Mouse (Mus musculus) gastrocnemius, postnatal 10 days (tissue): ENCODE measurements around the gene Fbxo21. TPM values are rescaled to one million over a fixed set of nuclear protein-coding genes. Genes with fewer than 3 reads are reported as not detected.

ENCODE experiments used
- DNase-seq: peaks from one replicate; pipeline ENCODE4 v3.0.0; 2021; ENCODE audit warnings: mixed read lengths
- total RNA-seq, 2 experiments: library from RNA; stranded (reverse); gene quantifications; 2 replicates each; pipeline ENCODE4 v1.2.3; 2021

Fbxo21 gene
- total RNA-seq, 2 experiments from 2014 or later: 17.3 to 21.9 TPM

DNA sequence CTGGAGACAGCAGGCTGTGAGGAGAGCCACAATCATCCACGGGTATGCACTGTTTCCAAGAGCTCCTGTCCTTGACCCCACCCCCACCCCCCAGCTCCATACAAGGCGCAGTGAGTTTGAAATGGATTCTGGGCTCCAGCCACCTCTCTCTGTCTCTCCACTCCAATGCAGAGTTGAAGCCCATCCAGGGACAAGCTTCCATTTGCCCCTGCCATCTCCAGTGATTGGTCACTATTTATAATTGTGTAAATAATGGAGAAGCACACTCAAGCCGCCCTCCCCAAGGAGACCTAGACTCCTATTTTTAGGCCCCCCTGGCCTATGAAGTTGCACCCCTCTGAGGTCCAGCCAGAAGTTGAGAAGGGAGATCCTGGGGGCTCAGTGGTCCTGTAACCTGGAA, 46.5 kb downstream of the Fbxo21 start:
- no peak for DNase-seq

DNA sequence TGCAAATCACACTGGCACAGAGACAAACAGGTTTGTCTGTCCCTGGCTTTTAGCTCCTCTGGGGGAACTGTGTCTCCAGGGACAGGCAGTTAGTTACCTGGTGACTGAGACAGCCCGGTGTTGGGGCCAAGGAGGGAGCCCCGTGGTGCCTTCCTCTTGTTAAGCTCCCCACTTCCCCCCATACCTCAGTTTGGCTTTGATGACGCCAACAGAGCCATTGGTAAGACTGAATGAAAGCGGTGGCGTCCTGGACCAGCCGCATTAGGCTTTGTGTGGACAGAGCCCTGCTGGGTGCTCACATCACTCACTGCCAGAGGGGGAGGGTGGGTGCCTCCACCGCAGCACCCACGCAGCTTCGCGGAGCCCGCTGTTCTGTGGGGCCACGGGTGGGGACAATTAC, 49.4 kb downstream of the Fbxo21 start:
- DNase-seq: no peak

DNA sequence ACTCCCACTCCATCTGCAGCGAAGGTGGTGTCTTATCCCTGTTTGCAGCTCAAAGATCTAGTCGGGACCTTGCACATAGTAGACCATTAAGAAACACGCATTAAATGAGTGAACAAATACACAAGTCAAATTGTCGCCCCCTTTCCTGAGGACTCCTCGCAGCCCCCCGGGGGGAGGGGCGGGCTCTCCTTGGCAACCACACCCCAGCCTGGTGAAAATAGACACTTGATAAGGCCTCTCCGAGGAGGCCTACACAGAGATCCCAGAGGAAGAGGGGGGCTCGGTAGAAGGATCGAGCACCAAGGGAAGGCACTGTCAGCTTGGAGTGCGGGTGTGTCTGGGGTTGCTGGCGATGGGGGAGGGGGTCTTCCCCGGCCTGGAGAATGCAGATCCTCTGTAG, 49.8 kb downstream of the Fbxo21 start:
- no peak for DNase-seq

DNA sequence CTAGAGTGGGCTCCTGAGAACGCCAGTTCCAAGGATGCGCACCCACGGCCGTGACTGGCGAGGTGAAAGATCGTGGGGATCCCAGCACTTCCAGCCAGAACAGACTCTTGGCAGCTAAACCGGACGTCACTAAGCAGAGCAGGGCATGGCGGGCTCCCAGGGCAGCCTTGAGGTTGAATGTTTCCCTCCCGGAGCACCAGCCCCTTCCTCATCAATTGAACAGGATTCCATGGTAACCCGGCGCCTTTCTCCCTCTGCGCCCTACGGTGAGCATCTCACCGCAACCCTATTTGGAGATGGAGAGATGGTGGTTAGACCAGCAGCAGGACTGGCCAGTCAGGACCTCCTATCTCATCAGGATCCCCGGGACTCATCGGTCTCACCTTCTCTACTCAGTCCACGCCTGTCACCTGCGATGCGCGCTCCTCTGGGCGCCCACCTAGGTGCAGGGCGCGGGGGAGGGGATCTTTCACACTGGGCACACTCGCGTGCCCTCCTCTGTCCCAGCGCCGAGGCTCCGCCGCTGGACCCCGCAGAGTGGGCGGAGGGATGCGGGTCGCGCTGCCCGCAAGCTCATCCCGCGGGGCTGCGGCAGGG, 50.7 kb downstream of the Fbxo21 start:
- DNase-seq: no peak

DNA sequence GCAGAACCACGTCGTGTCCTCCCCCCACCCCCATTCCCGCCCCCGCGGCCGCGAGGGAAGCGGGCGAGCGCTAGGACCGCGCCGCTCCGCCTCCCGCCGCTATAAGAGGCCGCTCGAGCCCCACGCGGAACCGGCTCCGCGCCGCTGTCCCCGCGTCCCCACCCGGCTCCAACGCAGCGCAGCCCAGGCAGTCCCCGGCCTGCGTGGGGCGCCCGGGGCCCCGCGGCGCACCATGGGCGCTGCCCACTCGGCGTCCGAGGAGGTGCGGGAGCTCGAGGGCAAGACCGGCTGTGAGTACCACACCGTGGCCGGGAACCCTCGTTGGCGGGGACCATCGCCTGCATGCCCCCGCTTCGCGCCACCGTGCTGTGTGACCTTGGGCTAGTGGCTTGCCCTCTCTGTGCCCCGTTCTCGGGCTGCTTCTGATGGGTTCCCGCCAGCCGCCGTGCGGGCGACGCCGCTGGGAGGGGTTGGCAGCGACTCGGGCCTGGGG, 51.2 kb downstream of the Fbxo21 start, which contains the start of gene Tesc:
Gene Tesc (plus strand): TSS at position 46 of the 493 bp plus-strand sequence.
- no peak for DNase-seq

- no peak for DNase-seq
Observed at GRCm38 (mm10) chr5:118028191-118029034, 51.9 kb downstream of the Fbxo21 start.

- DNase-seq: no peak
Observed at GRCm38 (mm10) chr5:118029035-118029408, 52.5 kb downstream of the Fbxo21 start.

GRCm38 (mm10) chr5:118029420-118029819, 52.9 kb downstream of the Fbxo21 start:
- DNase-seq: no peak

- no peak for DNase-seq
Observed at GRCm38 (mm10) chr5:118030022-118030675, 53.6 kb downstream of the Fbxo21 start.

GRCm38 (mm10) chr5:118031059-118031458, 54.5 kb downstream of the Fbxo21 start:
- no peak for DNase-seq

GRCm38 (mm10) chr5:118031508-118031907, 55.0 kb downstream of the Fbxo21 start:
- DNase-seq: no peak

DNA sequence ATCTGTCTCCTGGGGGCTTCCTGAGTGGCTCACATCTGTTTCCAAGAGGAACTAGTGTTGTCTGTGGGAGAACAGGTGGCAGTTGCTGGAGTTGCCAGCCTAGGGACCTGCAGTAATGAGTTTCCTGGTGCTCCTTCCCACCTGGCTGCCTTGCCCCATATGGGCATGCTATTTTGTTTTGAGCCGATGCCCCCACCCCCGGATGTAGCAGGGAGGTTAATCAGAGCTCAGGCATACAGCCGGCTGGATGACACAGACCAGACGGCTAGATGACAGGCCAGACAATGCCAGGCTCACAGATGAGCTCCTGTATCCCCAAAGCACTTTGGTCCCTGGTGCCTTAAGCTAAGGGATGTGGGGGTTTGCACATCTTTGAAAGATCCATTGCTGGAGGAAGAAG, 56.8 kb downstream of the Fbxo21 start:
- no peak for DNase-seq

- no peak for DNase-seq
Observed at GRCm38 (mm10) chr5:118033740-118034139, 57.2 kb downstream of the Fbxo21 start.

- DNase-seq: no peak
Observed at GRCm38 (mm10) chr5:118034632-118035031, 58.1 kb downstream of the Fbxo21 start.

DNA sequence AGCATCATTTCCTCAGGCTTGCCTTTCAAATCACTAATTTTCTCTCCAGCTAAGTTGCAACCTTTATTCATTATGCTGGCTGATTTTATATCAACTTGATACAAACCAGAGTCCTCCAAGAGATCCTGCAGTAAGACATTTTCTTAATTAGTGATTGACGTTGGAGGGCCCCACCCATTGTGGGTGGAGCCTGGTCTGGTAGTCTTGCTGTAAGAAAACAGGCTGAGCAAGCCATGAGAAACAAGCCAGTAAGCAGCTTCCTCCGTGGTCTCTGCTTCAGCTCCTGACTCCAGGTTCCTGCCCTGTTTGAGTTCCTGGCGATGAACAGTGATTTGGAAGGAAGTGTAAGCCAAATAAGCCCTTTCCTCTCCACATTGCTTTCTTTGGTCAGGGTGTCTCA, 59.3 kb downstream of the Fbxo21 start:
- DNase-seq: no peak

DNA sequence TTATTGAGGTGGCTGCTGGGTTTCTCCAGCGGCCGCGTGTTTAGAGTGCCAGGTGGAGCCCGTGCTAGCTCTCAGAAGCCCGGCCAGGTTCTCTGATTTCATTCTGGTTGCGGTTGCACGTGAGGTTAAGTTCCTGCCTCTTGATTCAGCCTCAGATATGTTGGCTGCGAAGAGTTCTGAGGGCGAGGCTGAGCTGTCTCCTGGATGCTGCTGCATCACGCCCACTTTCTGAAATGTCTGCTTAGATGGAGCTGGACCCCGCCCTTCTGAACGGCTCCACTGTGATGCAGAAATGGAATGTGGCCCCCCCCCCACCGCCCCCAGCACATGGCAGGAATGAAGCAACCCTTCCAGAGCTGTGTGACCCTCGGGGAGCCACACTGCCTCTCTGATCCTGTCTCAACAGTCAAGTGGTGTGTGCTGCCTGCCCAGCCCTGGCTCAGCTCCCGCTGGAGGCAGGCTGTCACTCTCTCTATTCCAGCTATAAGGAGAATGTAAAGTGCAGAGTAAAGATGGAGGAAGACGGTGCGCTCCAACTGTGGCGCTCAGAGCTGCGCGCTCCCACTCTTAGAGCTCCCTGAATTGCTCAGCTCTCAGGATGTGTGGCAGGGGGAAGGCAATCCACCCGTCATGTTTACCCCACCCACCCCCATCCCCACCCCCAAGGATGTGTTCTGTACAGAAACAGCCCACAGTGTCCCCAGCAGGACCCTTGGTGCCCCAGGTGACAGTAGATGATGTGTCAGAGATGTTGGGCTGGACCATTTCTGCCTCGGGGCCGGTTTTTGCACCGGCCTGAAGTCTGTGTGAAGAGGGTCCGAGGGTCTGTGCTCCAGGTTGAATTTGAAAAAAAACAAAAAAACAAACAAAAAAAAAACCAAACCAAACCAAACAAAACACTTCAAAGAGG, 60.6 kb downstream of the Fbxo21 start:
- no peak for DNase-seq

DNA sequence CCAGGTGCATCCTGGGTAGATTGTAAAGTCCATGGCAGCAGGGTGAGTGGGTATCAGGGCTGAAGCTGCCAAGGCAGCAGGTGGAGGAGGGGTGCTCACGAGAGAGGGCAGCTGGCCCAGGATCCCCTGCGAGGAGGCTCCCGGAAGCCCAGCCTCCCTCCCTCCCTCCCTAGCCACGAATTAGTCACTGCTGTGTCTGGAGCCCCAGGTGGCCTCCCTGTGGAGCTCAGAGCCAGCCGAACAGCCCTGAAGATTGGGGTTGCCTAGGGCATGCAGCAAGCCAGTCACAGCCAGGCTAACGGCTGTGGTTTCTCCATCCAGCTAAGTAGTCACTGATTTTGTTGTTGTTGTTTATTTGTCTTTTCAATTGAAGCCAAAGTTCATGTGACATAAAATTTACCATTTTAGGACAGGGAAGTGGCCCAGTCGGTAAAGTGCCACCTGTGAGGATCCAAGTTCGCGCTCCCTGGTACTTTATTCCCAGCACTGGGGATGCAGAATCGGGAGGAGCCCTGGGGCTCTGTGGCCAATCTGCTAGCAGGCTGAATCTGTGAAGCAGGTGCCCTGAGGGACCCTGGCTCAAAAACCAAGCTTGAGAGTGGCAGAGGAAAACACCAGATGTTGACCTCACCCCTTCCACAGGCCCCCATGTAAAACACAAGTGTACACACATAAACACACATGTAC, 61.4 kb downstream of the Fbxo21 start:
- no peak for DNase-seq

DNA sequence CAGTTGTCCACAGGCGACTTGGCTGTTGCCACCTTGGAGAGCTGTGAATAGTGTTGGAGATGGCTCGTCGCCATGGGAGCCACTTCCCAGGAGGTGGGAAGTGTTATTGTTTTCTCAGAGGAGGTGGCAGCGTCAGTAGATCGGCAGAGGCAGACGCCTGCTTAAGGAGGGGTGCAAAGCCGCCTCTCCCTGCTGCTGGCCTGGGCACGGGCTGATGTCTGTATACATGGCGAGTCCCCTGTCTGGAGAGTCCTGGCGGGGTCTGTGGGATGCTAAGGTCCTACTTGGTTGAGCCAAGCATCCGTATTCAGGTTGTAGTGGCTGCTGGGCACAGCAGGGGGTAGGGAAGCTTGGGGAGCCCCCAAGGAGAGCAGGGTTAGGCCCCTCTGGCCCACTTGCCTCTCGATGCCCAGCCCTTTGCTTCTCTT, 62.7 kb downstream of the Fbxo21 start:
- DNase-seq: no peak

- no peak for DNase-seq
Observed at GRCm38 (mm10) chr5:118042599-118042998, 66.1 kb downstream of the Fbxo21 start.

DNA sequence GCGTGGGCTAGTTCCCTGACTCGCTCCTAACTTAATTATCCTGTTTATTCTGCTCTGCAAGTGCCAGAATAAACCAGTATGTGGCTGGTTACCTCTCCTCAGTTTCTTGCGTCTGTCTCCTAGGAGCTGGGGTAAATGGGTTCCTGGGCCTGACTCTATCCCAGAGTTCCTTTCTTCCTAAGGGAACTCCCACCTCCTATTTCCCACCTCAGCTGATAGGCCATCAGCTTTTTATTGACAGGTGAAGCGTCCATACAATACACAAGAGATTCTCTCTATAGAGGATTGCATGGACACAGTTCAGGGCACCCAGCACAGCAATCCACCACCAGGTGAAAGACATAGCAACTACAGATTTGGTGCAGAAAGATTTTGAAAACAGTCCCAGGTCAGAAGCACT, 67.2 kb downstream of the Fbxo21 start:
- no peak for DNase-seq

GRCm38 (mm10) chr5:118044907-118045306, 68.4 kb downstream of the Fbxo21 start:
- DNase-seq: no peak
